Mouse (Mus musculus) heart, adult 2 months (tissue): ENCODE results near the gene Dpysl4. TPM values are rescaled to one million over a fixed set of nuclear protein-coding genes. Genes with fewer than 3 reads are reported as not detected.

Source experiments
- DNase-seq, 2 experiments: peaks; one replicate each; pipeline ENCODE4 v3.0.0; 2021
- H3K27ac ChIP-seq: fragments of 200-600 bp; 2 replicates; pipeline ENCODE4 v1.8.1; 2022
- H3K27me3 ChIP-seq: fragments of 200-500 bp; 2 replicates; pipeline ENCODE4 v1.6.1; 2012; ENCODE audit warnings: mild to moderate bottlenecking, low read length, inconsistent platforms, mixed read lengths; ENCODE audit not compliant: control insufficient read depth, insufficient read depth
- H3K36me3 ChIP-seq: fragments of 200-500 bp; 2 replicates; pipeline ENCODE4 v1.6.1; 2012; ENCODE audit warnings: low read length, inconsistent platforms; ENCODE audit not compliant: control insufficient read depth, insufficient read depth
- H3K4me1 ChIP-seq: fragments of 200-500 bp; 2 replicates; pipeline ENCODE4 v1.6.1; 2011; ENCODE audit warnings: low read length; ENCODE audit not compliant: control insufficient read depth, insufficient read depth
- H3K4me3 ChIP-seq: fragments of 200-600 bp; 2 replicates; pipeline ENCODE4 v1.8.1; 2022
- H3K79me2 ChIP-seq: fragments of 200-500 bp; replicated peaks from 2 replicates; pipeline ENCODE4 v1.6.1; 2012; ENCODE audit warnings: mild to moderate bottlenecking, inconsistent platforms, low read length, moderate library complexity, mixed read lengths; ENCODE audit not compliant: control insufficient read depth, insufficient read depth
- H3K9ac ChIP-seq: fragments of 200-500 bp; 2 replicates; pipeline ENCODE4 v1.6.1; 2012; ENCODE audit warnings: low read depth, mild to moderate bottlenecking, control low read depth, inconsistent platforms, low read length, mixed read lengths
- CTCF ChIP-seq: fragments of 200-600 bp; IDR thresholded peaks from 2 replicates; pipeline ENCODE4 v1.8.1; 2022; ENCODE audit warnings: antibody characterized with exemption, mild to moderate bottlenecking, moderate library complexity
- EP300 ChIP-seq: fragments of 200-500 bp; IDR thresholded peaks from 2 replicates; pipeline ENCODE4 v1.6.1; 2011; ENCODE audit warnings: low read depth, low read length, control low read depth; ENCODE audit not compliant: insufficient read depth
- POLR2A ChIP-seq: fragments of 200-500 bp; IDR thresholded peaks from 2 replicates; pipeline ENCODE4 v1.6.1; 2011; ENCODE audit warnings: mild to moderate bottlenecking, low read depth, low read length, control low read depth; ENCODE audit not compliant: insufficient read depth
- WGBS: fragments of 180-500 bp; shearing (Covaris S2); methylation state at CpG from one replicate; pipeline ENCODE4 v1.1.7; 2018; 5-methylcytosine and 5-hydroxymethylcytosine counted together
- intact Hi-C: fragments of 180-260 bp; cut with DNase I; formaldehyde crosslinking; loops from one replicate; pipeline ENCODE4 v1.15.1; 2025
- polyA plus RNA-seq: library from polyadenylated mRNA; depleted of rRNA; stranded (reverse); fragments of >200 nt; gene quantifications from 2 replicates; pipeline ENCODE4 v1.2.3, GENCODE M21; 2012; rRNA removed
- total RNA-seq, 2 experiments: library from RNA; stranded (reverse); gene quantifications; 2 replicates each; pipeline ENCODE4 v1.2.3; 2021

Dpysl4 gene
- total and polyA plus RNA-seq, 3 experiments, result 2.8 to 11.0 (median 3.9) TPM

DNA sequence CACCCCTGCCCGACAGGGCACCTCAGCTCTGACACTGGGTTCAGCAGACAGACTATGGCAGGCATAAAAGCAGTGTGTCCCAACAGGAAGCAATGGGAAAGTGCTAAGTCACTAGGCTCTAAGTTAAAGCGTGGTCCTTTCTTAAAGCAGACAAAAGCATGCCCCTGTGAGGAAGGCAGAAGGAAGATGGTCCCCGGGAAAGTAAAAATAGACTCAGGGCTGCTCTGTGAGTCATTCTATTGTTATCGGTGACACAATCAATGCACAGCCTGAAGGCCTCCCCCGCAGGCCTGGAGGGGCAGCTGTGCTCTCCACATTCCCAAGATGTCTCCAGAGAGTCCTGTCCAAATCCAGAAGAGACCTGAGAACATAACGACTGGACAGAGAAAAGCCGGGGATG lies 60.1 kb downstream of the Dpysl4 start:
- WGBS, result 29% methylated on average over 7 of the region's 7 CpGs
- Histone ChIP-seq H3K27me3 (no peaks in the 10 kb centered on the region), H3K9ac (no peak overlapping the region), H3K4me3 (no peak overlapping the region), H3K4me1 (peaks cover 5% of the 10 kb centered on the region; the same call in 1 of the 2 replicates), H3K27ac (peak overlapping the region; percentile 9; the same call in 1 of the 2 replicates), H3K36me3 (no peaks in the 10 kb centered on the region), H3K79me2 (no peaks in the 10 kb centered on the region)
- intact Hi-C loops, result loop anchor here (5.0 kb wide), 1 partner anchor 41 kb away; no protein-coding TSS in a partner anchor
- TF ChIP-seq POLR2A, result no peak
- no peak for TF ChIP-seq EP300
- TF ChIP-seq CTCF, result no peak
- DNase-seq, result no peak

DNA sequence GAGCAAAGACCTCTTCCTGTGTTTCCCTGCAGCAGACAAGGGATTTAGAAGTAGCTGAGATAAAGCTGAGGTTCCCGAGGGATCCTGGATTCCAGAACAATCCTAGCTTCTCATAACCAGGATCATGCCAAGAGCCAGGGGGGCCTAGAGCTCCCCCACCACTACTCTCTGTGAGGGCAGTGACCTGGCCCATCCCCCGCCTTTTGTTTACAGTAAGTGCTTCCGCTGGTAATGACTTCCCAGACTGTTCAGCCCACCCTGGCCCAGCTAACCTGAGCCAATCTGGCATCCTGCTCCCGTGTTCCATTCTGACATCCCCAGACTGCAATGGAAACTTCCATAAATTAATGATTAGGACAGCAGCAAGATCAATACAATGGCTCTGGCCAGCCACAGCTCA lies 61.6 kb downstream of the Dpysl4 start:
- no peaks in the 10 kb centered on the region for H3K27me3 ChIP-seq
- no peak overlapping the region for H3K27ac ChIP-seq
- no peaks in the 10 kb centered on the region for H3K36me3 ChIP-seq
- TF ChIP-seq POLR2A (no peak), CTCF (no peak), EP300 (no peak)
- 44% methylated on average over 4 of the region's 4 CpGs for WGBS
- no peak for DNase-seq
- H3K79me2 ChIP-seq, result no peaks in the 10 kb centered on the region
- no peak overlapping the region for H3K9ac ChIP-seq
- intact Hi-C loops, result loop anchor here (5.0 kb wide), 1 partner anchor 40 kb away; no protein-coding TSS in a partner anchor
- peaks cover 9% of the 10 kb centered on the region for H3K4me1 ChIP-seq
- H3K4me3 ChIP-seq, result no peak overlapping the region

DNA sequence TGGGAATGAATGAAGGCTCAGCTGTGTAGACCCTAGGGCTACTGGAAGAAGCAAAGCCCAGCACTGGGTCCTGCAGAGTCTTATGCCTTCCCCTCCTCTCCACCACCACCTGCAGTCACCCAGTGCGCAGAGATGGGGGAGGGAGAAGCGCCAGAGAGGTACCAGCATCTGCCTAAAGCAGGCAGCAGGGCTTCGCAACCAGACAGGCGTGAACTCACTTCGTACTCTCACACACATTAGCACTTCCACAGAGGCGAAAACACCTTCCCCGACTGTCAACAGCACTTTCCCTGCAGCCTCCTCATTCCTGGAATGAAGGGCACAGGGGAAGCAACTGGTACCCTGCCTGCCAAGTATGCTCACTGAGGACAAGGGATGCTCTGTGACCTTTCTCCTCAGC lies 63.6 kb downstream of the Dpysl4 start:
- H3K9ac ChIP-seq, result no peak overlapping the region
- WGBS, result 59% methylated on average over 7 of the region's 7 CpGs
- H3K79me2 ChIP-seq, result no peaks in the 10 kb centered on the region
- no peak for TF ChIP-seq EP300
- no peak for TF ChIP-seq POLR2A
- no peak for TF ChIP-seq CTCF
- H3K4me3 ChIP-seq, result no peak overlapping the region
- DNase-seq, result no peak
- H3K27me3 ChIP-seq, result no peaks in the 10 kb centered on the region
- H3K27ac ChIP-seq, result no peak overlapping the region
- peaks cover 14% of the 10 kb centered on the region for H3K4me1 ChIP-seq
- no peaks in the 10 kb centered on the region for H3K36me3 ChIP-seq
- intact Hi-C loops, result loop anchor here (5.0 kb wide), 1 partner anchor 38 kb away; no protein-coding TSS in a partner anchor

DNA sequence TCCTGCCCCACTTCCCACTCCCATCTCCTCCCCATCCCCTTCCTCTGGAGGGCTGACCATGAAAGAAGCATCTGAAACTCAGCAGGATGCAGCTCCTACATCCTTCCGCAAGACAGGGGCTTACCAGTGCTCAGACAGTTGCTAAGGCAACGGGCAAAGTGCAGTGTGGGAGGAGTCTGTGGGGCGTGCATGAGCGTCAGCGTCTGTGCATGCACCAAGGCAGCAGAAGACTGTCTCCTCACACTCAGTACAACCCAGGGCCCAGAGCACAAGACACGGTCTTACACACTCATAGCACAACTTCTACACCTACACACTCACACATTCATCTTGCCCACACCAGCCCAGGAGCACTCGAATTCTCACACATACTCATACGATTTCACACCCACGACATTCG lies 65.3 kb downstream of the Dpysl4 start:
- no peaks in the 10 kb centered on the region for H3K36me3 ChIP-seq
- H3K27me3 ChIP-seq, result no peaks in the 10 kb centered on the region
- H3K4me3 ChIP-seq, result no peak overlapping the region
- no peak for TF ChIP-seq POLR2A
- no peak for TF ChIP-seq EP300
- no peak for TF ChIP-seq CTCF
- H3K79me2 ChIP-seq, result no peaks in the 10 kb centered on the region
- intact Hi-C loops, result no loop called here
- no peak overlapping the region for H3K27ac ChIP-seq
- no peak overlapping the region for H3K9ac ChIP-seq
- 30% methylated on average over 10 of the region's 10 CpGs for WGBS
- DNase-seq, result peak in 1 of 2 experiments; percentile 13
- peaks cover 12% of the 10 kb centered on the region for H3K4me1 ChIP-seq

Other genes with a start within 250 kb of the Dpysl4 start
- gene Ppp2r2d, start 239.9 kb upstream of the Dpysl4 start, total RNA-seq, result 10 to 100 TPM; 37.7 to 42.4 TPM
- gene Ppp2r2d, start 239.9 kb upstream of the Dpysl4 start, polyA plus RNA-seq, result 18.2 and 30.2 TPM in 2 replicates
- 10 to 100 TPM; 18.4 to 22.4 TPM for gene Mapk1ip1, start 239.7 kb upstream of the Dpysl4 start, total RNA-seq
- gene Mapk1ip1, start 239.7 kb upstream of the Dpysl4 start, polyA plus RNA-seq, result 65.6 and 72.4 TPM in 2 replicates
- 100 to 1,000 TPM; 270 to 401 TPM for gene Bnip3, start 176.5 kb upstream of the Dpysl4 start, total RNA-seq
- 48.7 and 100 TPM in 2 replicates for gene Bnip3, start 176.5 kb upstream of the Dpysl4 start, polyA plus RNA-seq
- under 1 TPM; 0.13 to 0.14 TPM for gene Jakmip3, start 145.3 kb upstream of the Dpysl4 start, total RNA-seq
- 0.16 and 0.26 TPM in 2 replicates for gene Jakmip3, start 145.3 kb upstream of the Dpysl4 start, polyA plus RNA-seq
- 10 to 100 TPM; 18.9 to 20.6 TPM for gene Lrrc27, start 127.0 kb downstream of the Dpysl4 start, total RNA-seq
- gene Lrrc27, start 127.0 kb downstream of the Dpysl4 start, polyA plus RNA-seq, result 12.7 and 13.3 TPM in 2 replicates
- gene Stk32c, start 127.3 kb downstream of the Dpysl4 start, total RNA-seq, result under 1 TPM; 0.68 to 0.94 TPM
- gene Stk32c, start 127.3 kb downstream of the Dpysl4 start, polyA plus RNA-seq, result 1.1 and 1.8 TPM in 2 replicates
- 10 to 100 TPM in 1 of 2 experiments, 1 to 10 TPM in 1; 8.9 to 10.2 TPM for gene Pwwp2b, start 162.5 kb downstream of the Dpysl4 start, total RNA-seq
- gene Pwwp2b, start 162.5 kb downstream of the Dpysl4 start, polyA plus RNA-seq, result 6.8 and 7.5 TPM in 2 replicates